Mouse (Mus musculus) cerebellum, adult 11-12 months (tissue): ENCODE data around the gene Tmem101.

Source experiments
- DNase-seq: peaks from one replicate; pipeline ENCODE4 v3.0.0; 2022

The Tmem101 gene

GRCm38 (mm10) chr11:102147213-102147989 lies 8.8 kb downstream of the Tmem101 start:
- no peak for DNase-seq

- no peak for DNase-seq
Observed at GRCm38 (mm10) chr11:102146531-102146930, 9.7 kb downstream of the Tmem101 start.

- DNase-seq: no peak
Observed at GRCm38 (mm10) chr11:102146005-102146404, 10.2 kb downstream of the Tmem101 start.

GRCm38 (mm10) chr11:102145471-102146001 lies 10.7 kb downstream of the Tmem101 start, which contains the start of gene Nags:
TSS of gene Nags (plus strand) at chr11:102145513.
- DNase-seq: no peak

- DNase-seq: no peak
Observed at GRCm38 (mm10) chr11:102144957-102145470, 11.2 kb downstream of the Tmem101 start.

GRCm38 (mm10) chr11:102142355-102142754 lies 13.8 kb downstream of the Tmem101 start:
- no peak for DNase-seq

GRCm38 (mm10) chr11:102140508-102140907 lies 15.7 kb downstream of the Tmem101 start:
- DNase-seq: no peak

GRCm38 (mm10) chr11:102138447-102138740 lies 17.8 kb downstream of the Tmem101 start:
- peak; percentile 57 for DNase-seq

- DNase-seq: no peak
Observed at GRCm38 (mm10) chr11:102137625-102138446, 18.4 kb downstream of the Tmem101 start.

GRCm38 (mm10) chr11:102134516-102134915 lies 21.7 kb downstream of the Tmem101 start:
- no peak for DNase-seq

- no peak for DNase-seq
Observed at GRCm38 (mm10) chr11:102117386-102117785, 38.8 kb downstream of the Tmem101 start.

GRCm38 (mm10) chr11:102116241-102116640 lies 40.0 kb downstream of the Tmem101 start:
- no peak for DNase-seq

- DNase-seq: no peak
Observed at GRCm38 (mm10) chr11:102111576-102111975, 44.6 kb downstream of the Tmem101 start.

- DNase-seq: no peak
Observed at GRCm38 (mm10) chr11:102107732-102108131, 48.5 kb downstream of the Tmem101 start, which contains the start of gene Pyy. TSS of gene Pyy (minus strand) at chr11:102107832.

- no peak for DNase-seq
Observed at GRCm38 (mm10) chr11:102106911-102107310, 49.3 kb downstream of the Tmem101 start.
